In genomic region chr11:45787408-45787807, GRCm38 (mm10) we compare ENCODE assay signal across 33 mouse cellular contexts.
"Had no signal": no experiment of that assay in that cellular context is flagged by ENCODE, and none has a peak within 500 bp of the region (broad histone marks: within the 10 kb centered on the region; RNA-seq: fewer than 3 reads in every experiment).

No protein-coding gene starts in this region.

- H3K4me3 ChIP-seq: heart, embryonic 12.5 days; heart, embryonic 13.5 days; heart, embryonic 15.5 days; hindbrain, embryonic 10.5 days; hindbrain, embryonic 12.5 days; hindbrain, embryonic 13.5 days; hindbrain, embryonic 15.5 days; intestine, embryonic 15.5 days; kidney, embryonic 15.5 days; layer of hippocampus, adult 2 months; left cerebral cortex, adult 2 months had no signal

- H3K4me1 ChIP-seq: heart, embryonic 12.5 days; heart, embryonic 13.5 days; heart, embryonic 15.5 days; hindbrain, embryonic 12.5 days; hindbrain, embryonic 13.5 days; hindbrain, embryonic 15.5 days; intestine, embryonic 15.5 days had no signal

- ATAC-seq: hindbrain, embryonic 16.5 days; hindbrain, postnatal 0 days; inflammation-experienced regulatory T-cells, adult 6 months; intestine, embryonic 15.5 days; intestine, embryonic 16.5 days; intestine, postnatal 0 days had no signal

- H3K27me3 ChIP-seq: heart, embryonic 12.5 days; heart, embryonic 13.5 days; heart, embryonic 15.5 days; hindbrain, embryonic 12.5 days; hindbrain, embryonic 13.5 days; hindbrain, embryonic 15.5 days; intestine, embryonic 15.5 days; kidney, embryonic 15.5 days had no signal

- H3K9ac ChIP-seq: heart, embryonic 12.5 days; heart, embryonic 13.5 days; heart, embryonic 15.5 days; hindbrain, embryonic 12.5 days; hindbrain, embryonic 13.5 days; hindbrain, embryonic 14.5 days; hindbrain, embryonic 15.5 days; intestine, embryonic 15.5 days; kidney, embryonic 15.5 days had no signal

- H3K36me3 ChIP-seq: heart, embryonic 12.5 days; heart, embryonic 13.5 days; heart, embryonic 15.5 days; hindbrain, embryonic 10.5 days; hindbrain, embryonic 12.5 days; hindbrain, embryonic 13.5 days; hindbrain, embryonic 15.5 days; intestine, embryonic 15.5 days; kidney, embryonic 15.5 days had no signal

- H3K4me2 ChIP-seq: heart, embryonic 12.5 days; heart, embryonic 13.5 days; heart, embryonic 15.5 days; hindbrain, embryonic 12.5 days; hindbrain, embryonic 13.5 days; hindbrain, embryonic 14.5 days; hindbrain, embryonic 15.5 days; intestine, embryonic 15.5 days; kidney, embryonic 15.5 days had no signal

- DNase-seq: heart, postnatal 10 days; heart, postnatal 14 days; heart, postnatal 36 days; kidney, adult 11 months; kidney, adult 18-20 months; kidney, adult 2 months; kidney, adult 8-10 months; kidney, adult 9 months; kidney, postnatal 10 days; kidney, postnatal 14 days; kidney, postnatal 25 days; kidney, postnatal 36 days; kidney, postnatal 4 days; layer of hippocampus, adult 9-11 months; layer of hippocampus, postnatal 36 days had no signal

- H3K27ac ChIP-seq: heart, embryonic 13.5 days; heart, embryonic 15.5 days; hindbrain, embryonic 10.5 days; hindbrain, embryonic 12.5 days; hindbrain, embryonic 13.5 days; hindbrain, embryonic 14.5 days; hindbrain, embryonic 15.5 days; hindbrain, postnatal 0 days; intestine, embryonic 15.5 days; kidney, embryonic 15.5 days; kidney, postnatal 0 days; layer of hippocampus, adult 2 months; left cerebral cortex, adult 2 months had no signal

- H3K9me3 ChIP-seq: heart, embryonic 13.5 days; heart, embryonic 15.5 days; hindbrain, embryonic 10.5 days; hindbrain, embryonic 13.5 days; hindbrain, embryonic 15.5 days; intestine, embryonic 15.5 days; kidney, embryonic 15.5 days had no signal
